Mouse (Mus musculus) liver, adult (tissue): ENCODE data around the gene Pelo.
A peak's percentile ranks its signal among the peaks of the same experiment; 100 is the strongest.

Experiments used
- GATA4 ChIP-seq: IDR thresholded peaks from 2 replicates; pipeline ENCODE4 v1.6.1; 2014; ENCODE audit warnings: mild to moderate bottlenecking, low read length; ENCODE audit not compliant: insufficient replicate concordance

Gene Pelo

DNA sequence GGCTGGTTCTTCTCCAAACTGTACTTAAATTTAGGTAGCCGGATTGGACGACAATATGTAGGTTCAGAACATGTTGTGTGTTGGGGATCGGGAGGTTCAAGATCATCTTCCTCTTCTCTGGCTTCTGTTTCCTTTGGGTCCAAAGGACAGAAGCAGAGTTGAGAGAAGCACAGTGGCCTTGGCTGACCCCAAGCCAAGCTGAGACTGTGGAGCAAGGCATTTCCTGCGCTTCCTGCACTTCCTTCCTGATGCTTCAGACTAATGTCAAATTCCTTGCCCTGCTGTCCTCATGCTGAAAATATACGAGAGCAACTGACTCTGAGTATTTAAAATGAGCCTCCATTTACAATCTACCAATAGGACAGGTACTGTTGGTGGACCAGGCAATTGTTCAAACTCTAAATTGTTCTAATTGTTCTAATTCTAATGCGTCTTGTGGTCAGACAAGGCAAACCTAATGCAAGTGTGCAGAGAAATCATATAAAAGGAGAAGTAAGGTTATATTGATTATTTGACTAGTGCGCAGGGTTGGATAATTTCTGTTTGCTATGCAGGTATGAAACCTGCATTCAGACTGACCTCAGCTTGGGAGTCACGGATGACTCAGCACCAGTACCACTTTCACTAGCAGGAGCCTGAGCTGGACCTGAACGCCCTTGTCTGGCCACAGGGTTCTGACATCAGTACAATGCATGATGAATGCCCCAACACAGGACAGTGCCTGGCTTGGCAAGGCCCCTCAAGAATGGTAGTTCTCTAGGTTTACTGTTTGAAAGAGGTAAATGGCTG lies 12.4 kb downstream of the Pelo start:
- peak; percentile 82; the same call in 1 of the 2 replicates for TF ChIP-seq GATA4

DNA sequence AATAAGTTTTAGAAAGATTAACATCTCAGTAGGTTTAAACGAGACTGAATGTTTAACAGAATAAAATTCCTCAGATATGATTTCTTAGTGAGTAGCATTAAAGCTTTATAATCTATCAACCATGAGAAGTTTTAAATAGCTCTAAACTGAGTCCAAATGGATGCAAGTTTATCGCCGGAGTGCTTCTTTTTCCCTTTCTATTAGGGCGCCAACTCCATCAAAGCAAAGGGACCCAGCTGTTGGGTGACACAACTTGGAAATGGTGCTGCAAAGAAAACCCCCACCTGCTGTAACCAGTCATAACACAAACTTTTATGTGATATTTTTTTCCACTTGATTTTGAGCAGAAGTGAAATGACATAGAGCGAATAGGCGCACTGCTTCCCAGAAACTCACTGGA lies 17.6 kb downstream of the Pelo start:
- TF ChIP-seq GATA4, result no peak

DNA sequence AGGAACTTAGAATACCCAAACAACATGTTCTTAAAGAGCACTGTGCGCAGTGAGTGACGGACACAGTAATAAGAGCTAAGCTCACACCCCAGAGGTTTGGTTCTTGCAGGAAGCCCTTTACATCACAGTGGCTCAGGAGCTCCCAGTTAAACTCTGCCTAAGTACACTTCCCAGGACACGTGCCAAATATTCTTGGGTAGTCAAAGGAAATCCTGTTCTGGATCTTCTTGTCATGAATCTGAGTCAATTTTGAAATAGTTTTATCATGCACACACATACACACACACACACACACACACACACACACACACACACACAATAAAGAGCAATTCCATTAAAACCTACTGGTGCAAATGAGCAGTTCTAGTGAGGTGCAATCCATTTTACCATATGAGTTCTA lies 18.6 kb downstream of the Pelo start:
- peak; percentile 84 for TF ChIP-seq GATA4

DNA sequence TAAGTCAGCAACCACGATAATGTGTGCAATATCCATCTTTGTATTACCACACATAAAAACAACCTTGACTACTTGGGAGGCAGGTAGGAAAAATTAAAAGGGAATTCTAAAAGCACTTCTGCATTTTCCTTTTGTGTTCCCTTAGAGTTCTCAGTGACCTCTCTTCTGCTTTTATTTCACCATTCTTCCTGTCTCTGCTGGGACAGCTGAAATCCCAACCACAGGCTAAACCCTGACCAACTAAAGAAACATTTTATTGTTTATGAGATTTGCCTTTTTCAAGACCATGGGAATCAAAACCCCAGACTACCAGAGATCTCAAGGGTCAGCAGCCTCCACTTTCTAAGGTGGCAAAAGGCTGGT lies 22.0 kb downstream of the Pelo start:
- TF ChIP-seq GATA4, result no peak

DNA sequence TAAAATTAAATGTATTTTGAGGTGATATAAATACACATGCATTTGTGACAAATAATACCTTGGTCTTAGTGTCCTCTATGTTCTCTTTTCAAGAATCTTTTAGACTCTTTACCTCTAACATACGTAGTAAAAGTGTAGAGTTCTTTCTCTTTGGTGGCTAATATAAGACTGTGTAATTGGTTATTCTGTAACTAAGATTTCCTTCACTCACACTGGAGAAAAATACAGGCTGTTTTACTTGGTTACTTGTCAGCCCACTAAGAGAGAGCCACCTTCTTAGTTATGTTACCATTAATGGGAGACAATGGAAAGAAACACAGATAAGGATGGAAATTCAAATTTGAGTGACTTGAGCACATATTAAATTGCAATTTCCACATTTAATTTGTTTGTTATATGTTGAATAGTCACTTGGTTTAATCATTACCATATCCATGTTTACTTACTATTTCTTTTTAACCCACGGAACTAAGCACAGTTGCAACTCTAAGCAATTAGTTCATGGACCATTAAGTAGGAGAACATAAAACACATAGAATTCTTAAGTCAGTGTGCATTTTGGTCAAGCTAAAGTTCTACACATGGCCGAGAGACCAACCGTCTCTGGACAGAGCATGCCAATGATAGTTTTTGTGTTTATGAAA lies 22.5 kb downstream of the Pelo start:
- no peak for TF ChIP-seq GATA4

DNA sequence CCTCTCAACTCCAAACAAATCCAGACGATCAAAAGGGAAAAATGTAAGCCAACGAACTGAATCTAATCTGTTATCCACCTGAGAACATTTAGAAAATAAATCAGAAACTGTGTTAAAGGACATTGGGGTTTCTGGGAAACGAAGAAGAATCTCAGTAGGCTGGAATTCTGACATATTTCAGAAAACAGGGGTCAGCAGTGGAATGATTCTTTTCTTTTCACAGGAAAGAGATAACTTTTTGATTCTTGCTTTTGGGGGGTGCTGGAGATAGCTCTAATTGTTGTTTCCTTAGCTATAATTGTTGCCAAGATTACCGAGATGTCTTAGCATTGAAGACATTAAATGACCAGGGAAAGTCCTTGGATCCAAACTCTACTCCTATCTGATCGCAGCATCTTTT lies 32.4 kb downstream of the Pelo start:
- TF ChIP-seq GATA4, result peak; percentile 96

DNA sequence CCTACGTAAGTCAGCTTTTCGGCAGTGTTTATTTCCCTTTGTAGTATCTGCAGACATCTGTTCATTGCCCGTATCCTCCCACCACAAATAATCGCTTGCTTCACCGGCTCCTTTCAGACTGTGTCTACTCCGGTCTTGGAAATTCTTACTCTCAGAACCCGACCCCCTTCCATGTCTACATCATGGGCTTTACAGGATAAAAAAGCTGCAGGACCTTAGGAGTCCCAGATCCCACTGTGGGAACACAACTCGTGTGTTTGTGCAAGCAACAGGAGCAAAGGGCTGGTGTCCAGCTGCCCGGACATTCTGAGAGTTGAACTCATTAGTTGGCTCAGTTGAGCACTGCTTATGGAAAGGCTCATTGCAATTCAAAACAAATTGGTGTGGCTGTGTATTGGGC lies 35.2 kb downstream of the Pelo start:
- TF ChIP-seq GATA4, result 0 out of 2 replicates have a peak, but pooled peaks have one; percentile 40

DNA sequence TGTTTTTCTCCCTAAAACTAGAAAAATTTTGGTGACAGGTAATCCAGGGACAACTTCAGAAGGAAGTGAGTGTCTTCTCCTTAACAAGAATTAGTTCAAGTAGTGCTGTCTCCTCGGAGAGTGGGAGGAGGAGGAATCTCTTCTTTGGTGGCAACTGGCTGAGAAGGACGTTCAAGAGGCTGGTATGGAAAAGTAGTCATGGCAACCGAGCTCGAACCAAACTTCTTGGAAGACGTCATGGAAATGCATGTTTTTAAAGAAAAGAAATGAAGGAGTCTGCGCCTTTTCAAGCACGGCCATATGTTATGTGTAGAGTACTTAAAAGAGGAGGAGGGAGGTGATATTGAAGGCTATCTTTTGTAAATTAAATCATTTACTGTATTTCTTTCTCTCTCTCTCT lies 37.4 kb downstream of the Pelo start:
- TF ChIP-seq GATA4, result no peak

DNA sequence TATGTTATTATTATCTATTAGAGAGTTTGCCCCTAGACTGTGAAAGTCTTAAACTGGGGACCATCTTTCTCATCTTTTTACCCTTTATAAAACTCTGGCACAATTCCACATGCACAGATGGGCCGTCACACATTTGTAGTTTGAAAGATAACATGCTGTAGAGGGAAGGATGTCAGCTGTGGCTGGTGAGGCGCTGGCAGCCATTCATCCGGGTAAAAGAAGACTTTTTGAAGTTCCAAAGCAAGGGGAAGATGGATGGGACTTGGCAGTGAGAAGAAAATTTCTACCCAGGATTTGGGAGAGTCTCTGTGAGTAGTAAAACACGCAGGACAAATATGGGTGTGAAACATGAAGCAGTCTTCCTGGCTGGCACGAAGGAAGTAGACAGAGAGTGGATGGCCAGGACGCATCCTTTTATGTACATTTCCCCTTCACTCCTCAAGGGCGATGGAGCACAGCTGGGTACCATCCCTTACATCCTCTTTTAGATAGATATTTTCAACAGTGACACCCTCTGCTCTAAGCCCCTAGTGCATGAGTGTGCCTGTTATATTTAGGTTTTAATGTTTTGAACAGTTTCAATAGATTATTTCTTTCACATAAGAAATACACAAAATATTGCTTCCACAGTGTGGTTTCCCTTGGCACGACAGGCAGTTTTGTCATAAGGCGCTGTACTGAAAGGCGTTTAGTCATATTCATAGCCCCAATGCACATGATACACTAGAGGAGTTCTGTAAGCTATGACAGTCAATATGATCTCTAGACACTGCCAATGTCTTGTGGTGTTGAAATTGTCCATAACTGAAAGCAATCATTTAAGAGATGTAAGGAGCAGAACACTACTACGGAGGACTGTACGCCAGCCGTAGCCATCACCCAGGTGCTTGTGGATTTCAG lies 39.1 kb downstream of the Pelo start:
- no peak for TF ChIP-seq GATA4

DNA sequence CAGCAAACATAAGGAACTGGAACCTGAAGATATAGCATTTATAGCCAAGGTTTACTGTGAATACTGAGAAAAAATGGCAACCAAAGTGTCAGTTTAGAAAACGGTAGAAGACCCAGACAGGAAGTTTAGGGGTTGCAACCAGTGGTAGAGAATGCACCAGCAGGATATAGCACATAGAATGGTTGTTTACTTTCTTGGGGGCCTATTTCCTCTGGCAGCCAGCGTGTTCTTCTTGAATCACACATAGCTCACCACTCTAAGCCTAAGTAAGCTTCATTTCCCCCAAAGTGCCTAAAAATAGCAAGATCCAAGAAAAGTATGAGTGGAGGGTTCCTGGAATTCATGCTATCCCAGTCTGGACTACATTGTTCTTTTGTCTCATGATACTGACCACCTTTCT lies 47.3 kb downstream of the Pelo start:
- no peak for TF ChIP-seq GATA4
